20 mouse cellular contexts compared by ENCODE assay signal in the genomic region with DNA sequence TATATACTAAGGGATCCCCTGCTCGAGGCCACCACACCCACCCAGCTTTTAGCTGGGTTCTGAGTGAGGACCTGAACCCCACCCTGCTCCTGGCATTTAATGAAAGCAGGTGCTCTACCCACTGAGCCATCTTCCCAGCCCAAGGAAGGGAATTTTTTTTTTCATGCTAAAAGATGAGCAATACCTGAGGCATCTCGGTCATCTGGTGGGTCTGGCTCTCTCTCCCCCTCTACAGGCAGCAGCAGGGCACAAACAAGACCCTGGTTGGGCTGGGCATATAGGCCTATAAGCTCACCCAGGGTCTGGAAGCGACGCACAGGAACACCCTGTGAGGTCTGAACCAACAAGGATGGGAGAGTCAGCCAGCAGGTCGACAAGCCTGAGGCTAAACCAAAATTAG. TPM values are rescaled to one million over a fixed set of nuclear protein-coding genes. Genes with fewer than 3 reads are reported as not detected.
DNase-seq lines count a peak whose midpoint lies in the region; ATAC-seq and TF ChIP-seq lines count a peak whose summit lies in the region.
"Had no signal": no experiment of that assay in that cellular context is flagged by ENCODE, and none has a peak within 500 bp of the region (broad histone marks: within the 10 kb centered on the region; RNA-seq: fewer than 3 reads in every experiment).

No protein-coding gene starts in this region.

- intact Hi-C loops in gastrocnemius, adult 2 months (cut with DNase I): no loop called here
- intact Hi-C loops in gastrocnemius, postnatal 36 days (cut with DNase I): no loop called here

- H3K27ac ChIP-seq in gastrocnemius, adult 2 months: 0 out of 2 replicates have a peak overlapping the region, but pooled peaks have one; percentile 3
- no peak overlapping the region for H3K27ac ChIP-seq in hindbrain, postnatal 0 days
- H3K27ac ChIP-seq in hindbrain, embryonic 12.5 days: no peak overlapping the region
- H3K27ac ChIP-seq: liver, embryonic 13.5 days had no signal

- no peaks in the 10 kb centered on the region for H3K27me3 ChIP-seq in hindbrain, postnatal 0 days (ENCODE audit: insufficient read depth, low read length)
- no peaks in the 10 kb centered on the region for H3K27me3 ChIP-seq in hindbrain, embryonic 12.5 days
- H3K27me3 ChIP-seq in E14TG2a.4 (ENCODE audit: insufficient read depth, low read length): no peaks in the 10 kb centered on the region
- H3K27me3 ChIP-seq: neural tube, embryonic 13.5 days; Patski had no signal

- no peak for TF ChIP-seq CTCF in gastrocnemius, adult 2 months (IDR thresholded peaks at IDR 0.05)
- peak; percentile 24; the same call in 1 of the 2 replicates for TF ChIP-seq CTCF in hindbrain, postnatal 0 days (IDR thresholded peaks at IDR 0.05; ENCODE audit: low read depth)
- peak; percentile 35 for TF ChIP-seq CTCF in E14TG2a.4 (conservative IDR thresholded peaks at IDR 0.05; ENCODE audit: low read length)

- 68% methylated on average over 5 of the region's 5 CpGs for WGBS in hindbrain, postnatal 0 days
- WGBS in hindbrain, embryonic 12.5 days: 74% methylated on average over 5 of the region's 5 CpGs

- no peaks in the 10 kb centered on the region for H3K9me3 ChIP-seq in hindbrain, postnatal 0 days (ENCODE audit: low read length)
- no peaks in the 10 kb centered on the region for H3K9me3 ChIP-seq in hindbrain, embryonic 12.5 days (replicated peaks)
- no peaks in the 10 kb centered on the region for H3K9me3 ChIP-seq in E14TG2a.4 (ENCODE audit: low read length)
- H3K9me3 ChIP-seq: liver, embryonic 13.5 days; neural tube, embryonic 13.5 days had no signal

- H3K4me1 ChIP-seq in hindbrain, postnatal 0 days (ENCODE audit: insufficient read depth, low read length): no peaks in the 10 kb centered on the region
- peaks cover 31% of the 10 kb centered on the region for H3K4me1 ChIP-seq in hindbrain, embryonic 12.5 days
- peaks cover 64% of the 10 kb centered on the region for H3K4me1 ChIP-seq in E14TG2a.4 (replicated peaks; ENCODE audit: low read depth, low read length)

- no peak for DNase-seq in gastrocnemius, adult 2 months
- DNase-seq in gastrocnemius, postnatal 36 days: no peak
- DNase-seq in hindbrain, postnatal 0 days (ENCODE audit: low spot score): no peak
- peak; percentile 55 for DNase-seq in ZHBTc4 (ENCODE audit: low read depth, low spot score)
- no peak for DNase-seq in B cell, adult 2 months
- DNase-seq in urinary bladder, postnatal 4 days (ENCODE audit: low spot score in 2 of 2): no peak
- DNase-seq: adrenal gland, adult 2 months; cerebellum, adult 8-10 months; gastrocnemius, postnatal 14 days; heart, postnatal 36 days; kidney, adult 8-10 months; liver, embryonic 13.5 days; thymus, adult 2 months had no signal

- no peak for ATAC-seq in hindbrain, postnatal 0 days
- ATAC-seq in hindbrain, embryonic 12.5 days (ENCODE audit: low FRiP score): no peak
- ATAC-seq: midbrain, embryonic 16.5 days; Patski had no signal

- H3K36me3 ChIP-seq in hindbrain, postnatal 0 days (ENCODE audit: insufficient read depth, low read length): peaks cover 10% of the 10 kb centered on the region
- peaks cover 48% of the 10 kb centered on the region for H3K36me3 ChIP-seq in hindbrain, embryonic 12.5 days
- peaks cover 73% of the 10 kb centered on the region for H3K36me3 ChIP-seq in E14TG2a.4 (ENCODE audit: insufficient read depth, low read length)

- no peak overlapping the region for H3K4me3 ChIP-seq in gastrocnemius, adult 2 months
- no peak overlapping the region for H3K4me3 ChIP-seq in hindbrain, postnatal 0 days (ENCODE audit: low read length)
- no peak overlapping the region for H3K4me3 ChIP-seq in hindbrain, embryonic 12.5 days
- H3K4me3 ChIP-seq in E14TG2a.4 (replicated peaks; ENCODE audit: low read length): peak overlapping the region; percentile 41; the same call in 1 of the 2 replicates
- H3K4me3 ChIP-seq: liver, embryonic 13.5 days; neural tube, embryonic 13.5 days had no signal

- H3K4me2 ChIP-seq in hindbrain, postnatal 0 days (ENCODE audit: low read depth, low read length): no peak overlapping the region
- H3K4me2 ChIP-seq in hindbrain, embryonic 12.5 days (replicated peaks): no peak overlapping the region
- H3K4me2 ChIP-seq: liver, embryonic 13.5 days had no signal

- no peak overlapping the region for H3K9ac ChIP-seq in hindbrain, postnatal 0 days (replicated peaks; ENCODE audit: low read length)
- H3K9ac ChIP-seq in hindbrain, embryonic 12.5 days: no peak overlapping the region
- H3K9ac ChIP-seq: liver, embryonic 13.5 days; neural tube, embryonic 13.5 days had no signal

RNA-seq across cellular contexts. Expression of gene Inppl1, which starts 4.7 kb away (rescaled TPM):
- 10 to 100 TPM; 89.0 to 96.5 TPM for total RNA-seq in gastrocnemius, adult 2 months (2021)
- total RNA-seq in gastrocnemius, postnatal 36 days (2021): 10 to 100 TPM; 79.2 to 96.2 TPM
- 28.2 and 30.0 TPM in 2 replicates for total RNA-seq in hindbrain, postnatal 0 days (2014; rRNA removed)
- 10.3 and 14.3 TPM in 2 replicates for polyA plus RNA-seq in hindbrain, postnatal 0 days (2015; fragmentation: Nextera tagmentation; extraction: Ambion mirVana)
- polyA plus RNA-seq in hindbrain, embryonic 12.5 days (2016; fragmentation: Nextera tagmentation; extraction: Ambion mirVana): 38.6 and 41.9 TPM in 2 replicates

RNA-seq across cellular contexts. Expression of gene Phox2a, which starts 15.2 kb away (rescaled TPM):
- total RNA-seq in gastrocnemius, adult 2 months (2021): not detected
- not detected for total RNA-seq in gastrocnemius, postnatal 36 days (2021)
- 3.7 and 4.5 TPM in 2 replicates for total RNA-seq in hindbrain, postnatal 0 days (2014; rRNA removed)
- polyA plus RNA-seq in hindbrain, postnatal 0 days (2015; fragmentation: Nextera tagmentation; extraction: Ambion mirVana): 2.0 and 2.1 TPM in 2 replicates
- polyA plus RNA-seq in hindbrain, embryonic 12.5 days (2016; fragmentation: Nextera tagmentation; extraction: Ambion mirVana): 3.8 and 4.4 TPM in 2 replicates
- total RNA-seq: gastrocnemius, postnatal 14 days; layer of hippocampus, adult 18-20 months; left cerebral cortex, postnatal 14 days had no signal
- polyA plus RNA-seq: liver, embryonic 13.5 days; Patski; thymus, adult 2 months had no signal

RNA-seq across cellular contexts. Expression of gene Folr2, which starts 23.6 kb away (rescaled TPM):
- total RNA-seq in gastrocnemius, adult 2 months (2021): 1 to 10 TPM in 1 of 2 experiments, under 1 TPM in 1; 0.77 to 4.3 TPM
- 1 to 10 TPM; 1.3 to 2.0 TPM for total RNA-seq in gastrocnemius, postnatal 36 days (2021)
- total RNA-seq in hindbrain, postnatal 0 days (2014; rRNA removed): 1.8 and 7.1 TPM in 2 replicates
- polyA plus RNA-seq in hindbrain, postnatal 0 days (2015; fragmentation: Nextera tagmentation; extraction: Ambion mirVana): 2.2 and 2.3 TPM in 2 replicates
- polyA plus RNA-seq in hindbrain, embryonic 12.5 days (2016; fragmentation: Nextera tagmentation; extraction: Ambion mirVana): 1.7 and 1.9 TPM in 2 replicates
- polyA plus RNA-seq: Patski had no signal

RNA-seq across cellular contexts. Expression of gene Anapc15, which starts 30.2 kb away (rescaled TPM):
- 10 to 100 TPM; 17.3 to 26.6 TPM for total RNA-seq in gastrocnemius, adult 2 months (2021)
- total RNA-seq in gastrocnemius, postnatal 36 days (2021): 10 to 100 TPM; 16.6 to 22.3 TPM
- 49.3 and 59.8 TPM in 2 replicates for total RNA-seq in hindbrain, postnatal 0 days (2014; rRNA removed)
- polyA plus RNA-seq in hindbrain, postnatal 0 days (2015; fragmentation: Nextera tagmentation; extraction: Ambion mirVana): 65.1 and 67.3 TPM in 2 replicates
- polyA plus RNA-seq in hindbrain, embryonic 12.5 days (2016; fragmentation: Nextera tagmentation; extraction: Ambion mirVana): 74.9 and 86.7 TPM in 2 replicates

RNA-seq across cellular contexts. Expression of gene Folr1, which starts 37.2 kb away (rescaled TPM):
- 1 to 10 TPM; 2.4 to 2.8 TPM for total RNA-seq in gastrocnemius, adult 2 months (2021)
- total RNA-seq in gastrocnemius, postnatal 36 days (2021): 1 to 10 TPM in 1 of 2 experiments, under 1 TPM in 1; 0.91 to 1.2 TPM
- 19.3 and 28.8 TPM in 2 replicates for total RNA-seq in hindbrain, postnatal 0 days (2014; rRNA removed)
- polyA plus RNA-seq in hindbrain, postnatal 0 days (2015; fragmentation: Nextera tagmentation; extraction: Ambion mirVana): 78.5 and 93.8 TPM in 2 replicates
- polyA plus RNA-seq in hindbrain, embryonic 12.5 days (2016; fragmentation: Nextera tagmentation; extraction: Ambion mirVana): 11.5 and 12.7 TPM in 2 replicates
